Mouse (Mus musculus) embryonic facial prominence, embryonic 11.5 days (tissue): Measurements from ENCODE around the gene Styk1. TPM values are rescaled to one million over a fixed set of nuclear protein-coding genes. Genes with fewer than 3 reads are reported as not detected.

Experiments
- ATAC-seq: fragments of 200-750 bp; cut with Nextera tagmentation; replicated peaks from 2 replicates; pipeline ENCODE4 v1.8.0; 2017; ENCODE audit warnings: low read depth; ENCODE audit not compliant: insufficient number of reproducible peaks, low FRiP score, low TSS enrichment
- DNase-seq: peaks from one replicate; pipeline ENCODE4 v3.0.0-alpha.2; 2015; ENCODE audit warnings: low spot score
- H3K27ac ChIP-seq: fragments of 300-500 bp; sonication (generic); replicated peaks from 2 replicates; pipeline ENCODE4 v1.5.1; 2014; ENCODE audit warnings: mild to moderate bottlenecking, low read depth, low read length, control low read depth
- H3K27me3 ChIP-seq: fragments of 300-500 bp; sonication (generic); 2 replicates; pipeline ENCODE4 v1.6.1; 2014; ENCODE audit warnings: mild to moderate bottlenecking, low read length, moderate library complexity, mixed read lengths; ENCODE audit not compliant: control insufficient read depth, insufficient read depth
- H3K36me3 ChIP-seq: fragments of 300-500 bp; sonication (generic); replicated peaks from 2 replicates; pipeline ENCODE4 v1.6.1; 2014; ENCODE audit warnings: low read depth, mild to moderate bottlenecking, low read length, moderate library complexity, mixed read lengths; ENCODE audit not compliant: control insufficient read depth, insufficient read depth
- H3K4me1 ChIP-seq: fragments of 300-500 bp; sonication (generic); 2 replicates; pipeline ENCODE4 v1.6.1; 2014; ENCODE audit warnings: low read length, mixed read lengths; ENCODE audit not compliant: control insufficient read depth, insufficient read depth
- H3K4me2 ChIP-seq: fragments of 300-500 bp; sonication (generic); 2 replicates; pipeline ENCODE4 v1.6.1; 2014; ENCODE audit warnings: low read depth, mild to moderate bottlenecking, control low read depth, low read length, moderate library complexity
- H3K4me3 ChIP-seq: fragments of 300-500 bp; sonication (generic); 2 replicates; pipeline ENCODE4 v1.5.1; 2014; ENCODE audit warnings: low read depth, low read length, control low read depth
- H3K9ac ChIP-seq: fragments of 300-500 bp; sonication (generic); replicated peaks from 2 replicates; pipeline ENCODE4 v1.6.1; 2014; ENCODE audit warnings: mild to moderate bottlenecking, control low read depth, low read length
- H3K9me3 ChIP-seq: fragments of 300-500 bp; sonication (generic); replicated peaks from 2 replicates; pipeline ENCODE4 v1.6.1; 2016; ENCODE audit warnings: mild to moderate bottlenecking, low read length, inconsistent platforms, mixed read lengths; ENCODE audit not compliant: control insufficient read depth
- WGBS: fragments of 180-500 bp; shearing (Covaris S2); extraction: QIAGEN DNeasy Blood & Tissue Kit; methylation state at CpG from one replicate; pipeline ENCODE4 v1.1.7; 2014; 5-methylcytosine and 5-hydroxymethylcytosine counted together
- polyA plus RNA-seq: library from polyadenylated mRNA; unstranded; fragments of >200 nt; fragmentation: Nextera tagmentation; extraction: Ambion mirVana; gene quantifications from 2 replicates; pipeline ENCODE4 v1.2.1, GENCODE M21; 2014

The Styk1 gene
- polyA plus RNA-seq, 1 experiment from 2014 or later = 1.4 TPM

GRCm38 (mm10) chr6:131387221-131388039 is 34.0 kb upstream of the Styk1 start:
- H3K4me2 ChIP-seq = peak overlapping the region; percentile 88
- no peaks in the 10 kb centered on the region for H3K36me3 ChIP-seq
- ATAC-seq (peak; percentile 42), DNase-seq (peak; percentile 53)
- peak overlapping the region; percentile 78 for H3K4me3 ChIP-seq
- H3K9ac ChIP-seq = peak overlapping the region; percentile 87
- H3K9me3 ChIP-seq = no peaks in the 10 kb centered on the region
- H3K27ac ChIP-seq = peak overlapping the region; percentile 60
- no peaks in the 10 kb centered on the region for H3K27me3 ChIP-seq
- no peaks in the 10 kb centered on the region for H3K4me1 ChIP-seq
- under 1% methylated on average over 42 of the region's 43 CpGs for WGBS

GRCm38 (mm10) chr6:131386416-131387019 is 33.1 kb upstream of the Styk1 start:
- peak overlapping the region; percentile 4; the same call in 1 of the 2 replicates for H3K9ac ChIP-seq
- H3K4me1 ChIP-seq = no peaks in the 10 kb centered on the region
- no peak for DNase-seq
- ATAC-seq = no peak
- peak overlapping the region; percentile 78 for H3K4me3 ChIP-seq
- WGBS = 46% methylated on average over 9 of the region's 9 CpGs
- H3K36me3 ChIP-seq = no peaks in the 10 kb centered on the region
- no peak overlapping the region for H3K27ac ChIP-seq
- no peaks in the 10 kb centered on the region for H3K27me3 ChIP-seq
- peak overlapping the region; percentile 88 for H3K4me2 ChIP-seq
- H3K9me3 ChIP-seq = no peaks in the 10 kb centered on the region

GRCm38 (mm10) chr6:131385469-131385868 is 32.1 kb upstream of the Styk1 start:
- DNase-seq (no peak), ATAC-seq (no peak)
- H3K4me3 ChIP-seq = no peak overlapping the region
- H3K36me3 ChIP-seq = no peaks in the 10 kb centered on the region
- no peaks in the 10 kb centered on the region for H3K27me3 ChIP-seq
- H3K27ac ChIP-seq = no peak overlapping the region
- no peak overlapping the region for H3K9ac ChIP-seq
- no peak overlapping the region for H3K4me2 ChIP-seq
- 87% methylated on average over 1 of the region's 1 CpGs for WGBS
- H3K9me3 ChIP-seq = no peaks in the 10 kb centered on the region
- H3K4me1 ChIP-seq = no peaks in the 10 kb centered on the region

- H3K27ac ChIP-seq = no peak overlapping the region
- no peaks in the 10 kb centered on the region for H3K27me3 ChIP-seq
- no peak overlapping the region for H3K4me2 ChIP-seq
- no peaks in the 10 kb centered on the region for H3K36me3 ChIP-seq
- 46% methylated on average over 6 of the region's 6 CpGs for WGBS
- DNase-seq = peak; percentile 29
- no peaks in the 10 kb centered on the region for H3K4me1 ChIP-seq
- H3K9ac ChIP-seq = no peak overlapping the region
- no peak for ATAC-seq
- no peak overlapping the region for H3K4me3 ChIP-seq
- no peaks in the 10 kb centered on the region for H3K9me3 ChIP-seq
These were observed 30.4 kb upstream of the Styk1 start for GRCm38 (mm10) chr6:131383713-131384330.

- Histone ChIP-seq H3K4me1 (no peaks in the 10 kb centered on the region), H3K36me3 (no peaks in the 10 kb centered on the region), H3K4me2 (no peak overlapping the region), H3K27ac (no peak overlapping the region), H3K9me3 (no peaks in the 10 kb centered on the region), H3K27me3 (no peaks in the 10 kb centered on the region), H3K4me3 (no peak overlapping the region), H3K9ac (no peak overlapping the region)
- WGBS = 77% methylated on average over 3 of the region's 3 CpGs
- DNase-seq (no peak), ATAC-seq (no peak)
These were observed 29.6 kb upstream of the Styk1 start for GRCm38 (mm10) chr6:131382984-131383337.

GRCm38 (mm10) chr6:131382232-131382983 is 29.0 kb upstream of the Styk1 start:
- Histone ChIP-seq H3K4me1 (no peaks in the 10 kb centered on the region), H3K36me3 (no peaks in the 10 kb centered on the region), H3K27ac (no peak overlapping the region), H3K4me2 (no peak overlapping the region), H3K4me3 (no peak overlapping the region), H3K9me3 (no peaks in the 10 kb centered on the region), H3K27me3 (no peaks in the 10 kb centered on the region), H3K9ac (no peak overlapping the region)
- ATAC-seq (no peak), DNase-seq (no peak)
- WGBS = 63% methylated on average over 14 of the region's 14 CpGs

- H3K27me3 ChIP-seq = no peaks in the 10 kb centered on the region
- DNase-seq (no peak), ATAC-seq (no peak)
- H3K4me2 ChIP-seq = no peak overlapping the region
- no peaks in the 10 kb centered on the region for H3K4me1 ChIP-seq
- H3K27ac ChIP-seq = no peak overlapping the region
- H3K36me3 ChIP-seq = no peaks in the 10 kb centered on the region; the same call in none of the 2 replicates
- no peak overlapping the region for H3K9ac ChIP-seq
- no peaks in the 10 kb centered on the region for H3K9me3 ChIP-seq
- no peak overlapping the region for H3K4me3 ChIP-seq
- WGBS = 96% methylated on average over 18 of the region's 18 CpGs
These were observed 25.5 kb upstream of the Styk1 start for GRCm38 (mm10) chr6:131378858-131379428.
